Mouse (Mus musculus): ENCODE data around the gene Wdr89.

Wdr89 gene

DNA sequence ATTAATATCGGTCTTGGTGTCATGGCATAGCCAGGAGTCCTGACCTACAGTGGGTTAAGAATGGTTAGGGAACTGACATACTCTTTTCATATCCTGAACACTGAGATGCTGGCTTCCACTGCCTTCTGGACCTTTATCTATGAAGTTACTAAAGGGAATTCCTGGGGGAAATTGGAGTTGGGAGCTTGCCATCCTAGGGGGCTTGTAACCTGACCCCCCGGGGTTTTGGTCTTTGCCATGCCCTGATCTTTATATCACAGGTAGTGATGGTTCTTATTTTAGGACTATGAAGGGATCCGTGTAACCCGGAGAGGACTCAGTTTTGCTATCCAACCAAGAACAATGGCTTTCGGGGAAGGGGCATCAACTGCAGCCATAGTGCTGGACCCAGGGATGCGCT is 1.3 kb upstream of the Wdr89 start:
- DNase-seq (ENCODE audit: extremely low read depth, insufficient read length, low spot score), result no peak

DNA sequence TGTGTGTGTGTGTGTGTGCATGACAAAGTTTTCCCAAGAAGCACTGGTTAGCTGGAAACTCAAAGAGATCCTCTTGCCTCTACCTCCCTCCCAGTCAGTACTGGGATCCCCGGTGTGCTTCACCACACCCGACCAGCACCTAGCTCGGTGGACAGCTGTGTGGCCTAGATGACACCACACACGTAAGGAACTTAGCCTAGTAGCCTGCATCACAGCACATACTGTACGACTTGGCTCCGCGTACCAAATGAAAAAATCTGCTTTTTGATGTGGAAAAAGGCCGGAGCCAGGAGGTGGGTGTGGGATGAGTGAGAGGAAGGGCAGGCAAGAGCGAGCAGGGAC is 450 bp downstream of the Wdr89 start:
- no peak for DNase-seq (ENCODE audit: extremely low read depth, insufficient read length, low spot score)

- no peak for DNase-seq (ENCODE audit: extremely low read depth, insufficient read length, low spot score)
Measured at GRCm38 (mm10) chr12:75668221-75668620, 1.1 kb downstream of the Wdr89 start.

GRCm38 (mm10) chr12:75666939-75667338 is 2.4 kb downstream of the Wdr89 start:
- DNase-seq (ENCODE audit: extremely low read depth, insufficient read length, low spot score), result no peak

GRCm38 (mm10) chr12:75664516-75664810 is 4.9 kb downstream of the Wdr89 start:
- no peak for DNase-seq (ENCODE audit: extremely low read depth, insufficient read length, low spot score)

DNA sequence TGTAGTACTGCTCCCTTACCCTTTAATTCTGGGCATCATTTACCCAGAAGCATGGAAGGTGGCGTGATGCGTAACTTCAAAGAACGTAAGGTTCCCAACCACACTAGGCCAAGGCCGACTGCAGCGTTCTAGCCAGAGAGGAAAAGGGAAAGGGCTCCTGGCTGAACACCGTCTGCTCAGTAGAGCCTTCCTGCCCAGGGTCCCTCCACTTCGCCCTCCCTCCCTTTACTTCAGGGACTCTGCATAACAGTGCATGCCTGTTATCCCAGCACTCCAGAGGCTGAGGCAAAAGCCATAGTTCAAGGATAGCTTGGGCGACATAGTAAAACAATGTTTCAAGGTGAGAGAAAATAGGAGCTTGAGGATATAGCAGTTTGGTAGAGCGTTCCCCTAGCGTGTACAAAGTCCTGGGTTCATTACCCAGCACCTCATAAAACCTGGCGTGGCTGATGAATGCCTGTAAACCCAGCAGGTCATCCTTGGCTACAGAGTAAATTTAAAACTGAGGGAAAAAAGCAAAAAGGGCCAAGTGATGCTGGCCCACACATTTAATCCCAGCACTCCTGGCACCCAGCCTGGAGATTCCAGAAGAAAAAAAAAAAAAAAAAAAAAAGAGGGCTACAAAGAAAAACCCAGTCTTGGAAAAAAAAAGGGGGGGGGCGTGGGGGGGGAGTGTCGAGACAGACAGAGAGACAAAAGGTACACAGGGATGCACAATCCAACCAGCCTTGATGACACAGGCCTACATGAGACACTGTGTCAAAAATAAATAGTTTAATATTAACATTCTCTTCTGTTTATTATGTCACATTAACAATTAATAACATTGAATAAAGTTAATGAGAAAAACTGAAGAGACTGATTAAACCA is 5.5 kb downstream of the Wdr89 start:
- DNase-seq (ENCODE audit: extremely low read depth, insufficient read length, low spot score), result no peak

DNA sequence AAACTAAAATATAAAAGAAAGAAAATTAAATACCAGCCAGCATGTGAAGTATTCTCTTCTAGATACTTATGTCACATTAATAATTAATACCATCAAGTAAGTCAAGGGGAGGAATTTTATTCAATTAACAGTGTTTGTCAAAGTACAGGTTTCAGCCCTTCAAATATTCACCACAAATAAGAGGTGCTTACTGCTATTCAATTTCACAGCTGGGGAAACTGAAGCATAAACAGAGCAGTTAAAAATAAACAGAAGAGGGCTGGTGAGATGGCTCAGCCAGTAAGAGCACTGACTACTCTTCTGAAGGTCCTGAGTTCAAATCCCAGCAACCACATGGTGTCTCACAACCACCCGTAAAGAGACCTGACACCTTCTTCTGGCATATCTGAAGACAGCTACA is 7.0 kb downstream of the Wdr89 start:
- DNase-seq (ENCODE audit: extremely low read depth, insufficient read length, low spot score), result no peak

DNA sequence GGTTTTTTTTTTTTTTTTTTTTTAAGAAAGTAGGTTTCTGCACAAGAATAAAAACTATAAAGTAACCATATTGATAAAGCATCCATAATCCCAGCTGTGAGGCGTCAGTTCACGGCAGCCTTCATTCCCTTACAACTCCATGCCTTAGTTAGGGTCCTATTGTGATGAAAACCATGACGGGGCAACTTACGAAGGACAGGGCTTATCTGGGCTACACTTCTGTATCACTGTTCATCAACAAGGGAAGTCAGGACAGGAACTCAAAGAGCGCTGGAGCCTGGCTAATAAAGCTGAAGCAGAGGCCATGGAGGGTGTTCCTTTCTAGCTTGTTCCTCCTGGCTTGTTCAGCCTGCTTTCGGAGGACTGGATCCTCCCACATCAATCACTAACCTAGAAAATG is 10.9 kb downstream of the Wdr89 start:
- no peak for DNase-seq (ENCODE audit: extremely low read depth, insufficient read length, low spot score)

DNA sequence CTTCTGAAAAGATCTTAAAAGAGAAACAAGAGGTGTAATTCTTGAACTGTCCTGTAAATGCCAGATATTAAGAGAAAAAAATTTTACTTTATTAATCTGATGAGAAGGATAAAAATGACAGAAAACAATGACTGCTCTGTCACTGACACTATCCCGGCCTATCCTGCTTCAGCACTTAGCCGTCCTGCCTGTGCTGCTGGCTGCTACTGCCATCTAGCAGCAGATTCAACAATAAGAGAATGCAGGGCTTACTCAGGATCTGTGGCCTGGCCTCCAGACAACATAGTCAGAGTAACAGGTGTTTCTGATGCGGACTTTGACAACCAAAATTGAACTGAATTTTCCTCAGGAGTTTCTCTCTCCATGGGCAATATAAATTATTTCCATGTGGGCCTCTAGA is 12.8 kb downstream of the Wdr89 start:
- DNase-seq (ENCODE audit: extremely low read depth, insufficient read length, low spot score), result no peak

DNA sequence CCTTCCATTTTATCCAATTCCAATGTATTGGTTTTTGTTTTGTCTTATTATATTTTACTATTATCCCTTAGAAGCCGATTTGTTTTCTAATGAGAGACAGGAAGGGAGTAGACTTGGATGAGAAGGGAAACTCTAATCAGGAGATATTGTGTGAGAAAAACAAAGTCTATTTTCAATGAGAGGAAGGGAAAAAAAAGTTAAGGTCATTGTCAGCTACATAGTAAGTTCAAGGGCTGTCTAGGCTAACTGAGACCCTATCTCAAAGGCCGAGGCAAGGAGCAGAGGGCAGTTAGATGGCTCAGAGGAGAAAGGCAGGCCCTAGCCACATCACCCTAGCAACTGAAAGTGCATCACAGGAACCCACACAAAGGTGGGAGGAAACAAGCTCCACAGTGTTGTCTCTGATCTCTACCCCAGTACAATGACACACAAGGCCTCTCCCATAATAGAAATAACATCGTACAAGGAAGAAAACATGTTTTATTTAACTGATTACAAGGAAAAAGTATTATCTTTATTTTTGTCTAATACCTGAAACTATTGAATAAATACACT is 15.0 kb downstream of the Wdr89 start:
- no peak for DNase-seq (ENCODE audit: extremely low read depth, insufficient read length, low spot score)

DNA sequence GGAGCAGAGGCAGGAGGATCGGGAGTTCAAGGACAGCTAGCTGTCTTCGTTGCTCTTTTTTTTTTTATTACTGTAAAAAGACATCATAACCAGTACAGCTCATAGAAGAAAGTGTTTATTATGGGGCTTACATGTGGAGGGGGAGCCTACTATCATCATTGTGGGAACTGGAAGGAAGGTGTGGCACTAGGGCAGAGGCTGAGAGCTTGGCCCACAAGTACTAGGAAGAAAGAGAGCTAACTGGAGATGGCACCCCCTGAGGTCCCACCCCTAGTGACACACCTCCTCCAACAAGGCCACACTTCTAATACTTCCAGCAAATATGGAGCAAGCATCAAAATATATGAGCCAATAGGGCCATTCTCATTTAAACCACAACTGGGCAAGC is 19.6 kb downstream of the Wdr89 start:
- no peak for DNase-seq (ENCODE audit: extremely low read depth, insufficient read length, low spot score)

GRCm38 (mm10) chr12:75649058-75649705 is 20.2 kb downstream of the Wdr89 start:
- DNase-seq (ENCODE audit: extremely low read depth, insufficient read length, low spot score), result no peak

DNA sequence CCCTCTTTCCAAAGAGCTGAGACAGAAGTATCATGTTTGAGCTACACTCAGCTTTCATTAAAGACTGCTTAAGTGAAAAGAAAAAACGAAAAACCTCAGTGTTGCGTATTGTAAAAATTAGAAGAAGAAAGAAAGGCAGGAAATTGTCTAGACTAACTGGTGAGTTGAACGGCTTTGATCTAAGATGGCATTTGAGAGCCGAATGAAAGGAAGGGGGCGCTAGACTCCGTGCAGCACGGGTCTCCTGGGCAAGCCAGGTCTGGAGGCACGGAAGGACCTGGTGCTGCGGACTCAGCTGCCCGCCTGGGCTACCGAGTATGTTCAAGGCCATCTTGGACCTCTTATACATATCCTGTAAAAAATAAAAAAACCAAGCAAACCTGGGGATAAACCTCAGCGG is 21.1 kb downstream of the Wdr89 start:
- DNase-seq (ENCODE audit: extremely low read depth, insufficient read length, low spot score), result no peak

DNA sequence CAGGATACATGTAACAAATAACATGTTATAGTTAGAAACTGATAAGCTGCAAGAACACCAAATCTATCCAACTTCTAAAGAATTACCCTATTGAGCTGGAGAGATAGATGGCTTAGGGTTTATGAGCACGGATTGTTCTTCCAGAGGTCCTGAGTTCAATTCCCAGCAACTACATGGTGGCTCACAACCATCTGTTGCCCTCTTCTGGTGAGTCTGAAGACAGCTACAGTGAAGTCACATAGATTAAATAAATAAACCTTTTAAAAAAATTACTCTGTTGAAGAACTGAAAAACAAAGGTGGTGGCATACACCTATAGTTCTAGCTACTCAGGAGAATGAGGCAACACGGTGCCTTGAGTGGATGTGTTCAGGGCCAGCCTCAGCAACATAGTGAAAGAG is 21.7 kb downstream of the Wdr89 start:
- no peak for DNase-seq (ENCODE audit: extremely low read depth, insufficient read length, low spot score)

DNA sequence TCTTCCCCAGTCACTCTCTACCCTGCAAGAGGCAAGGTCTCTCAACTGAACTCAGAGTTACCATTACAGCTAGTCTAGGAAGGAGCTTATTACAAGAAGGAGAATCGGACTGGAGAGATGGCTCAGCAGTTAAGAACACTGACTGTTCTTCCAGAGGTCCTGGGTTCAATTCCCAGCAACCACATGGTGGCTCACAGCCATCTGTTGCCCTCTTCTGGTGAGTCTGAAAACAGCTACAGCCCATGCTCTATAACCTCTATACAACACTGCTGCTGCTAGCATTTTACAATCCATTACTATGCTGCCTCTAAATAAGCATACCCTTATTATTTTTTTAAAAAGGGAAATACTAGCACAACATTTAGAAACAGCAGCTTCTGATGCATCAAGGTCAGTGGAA is 23.6 kb downstream of the Wdr89 start:
- DNase-seq (ENCODE audit: extremely low read depth, insufficient read length, low spot score), result no peak

DNA sequence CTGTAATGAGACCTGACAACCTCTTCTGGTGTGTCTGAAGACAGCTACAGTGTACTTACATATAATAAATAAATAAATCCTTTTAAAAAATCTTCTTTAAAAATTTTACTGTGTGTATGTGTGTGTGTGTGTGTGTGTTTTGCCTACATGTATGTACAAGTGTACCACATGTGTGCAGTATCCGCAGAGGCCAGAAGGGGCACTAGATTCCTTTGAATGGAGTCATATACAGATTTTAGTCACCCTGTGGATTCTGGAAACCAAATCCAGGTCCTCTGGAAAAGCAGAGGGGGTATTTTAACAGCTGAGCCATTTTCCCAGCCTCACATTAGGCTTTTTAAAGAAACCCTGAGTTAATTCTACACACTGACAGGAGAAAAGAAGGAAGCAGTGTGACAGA is 27.6 kb downstream of the Wdr89 start:
- DNase-seq (ENCODE audit: extremely low read depth, insufficient read length, low spot score), result no peak

- no peak for DNase-seq (ENCODE audit: extremely low read depth, insufficient read length, low spot score)
Measured at GRCm38 (mm10) chr12:75638345-75638744, 31.0 kb downstream of the Wdr89 start.

DNA sequence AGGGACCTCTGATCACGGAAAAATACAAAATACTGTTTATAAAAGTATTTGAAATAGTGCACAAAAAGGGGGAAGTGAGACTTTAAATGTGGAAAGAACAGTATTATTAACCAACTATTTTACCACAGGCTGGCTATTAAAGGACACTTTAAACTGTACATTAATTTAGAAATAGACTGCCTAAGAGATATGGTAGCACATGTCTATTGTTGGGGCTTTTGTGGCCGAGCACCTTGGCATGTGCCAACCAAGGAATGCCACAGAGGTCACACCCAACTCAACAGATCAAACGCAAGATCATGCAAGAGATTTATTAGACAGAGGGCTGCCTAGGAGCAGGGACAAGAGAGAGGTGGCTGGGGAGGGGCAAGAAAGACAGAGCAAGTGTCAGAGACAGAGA is 32.2 kb downstream of the Wdr89 start:
- DNase-seq (ENCODE audit: extremely low read depth, insufficient read length, low spot score), result no peak

GRCm38 (mm10) chr12:75635771-75636430 is 33.4 kb downstream of the Wdr89 start:
- DNase-seq (ENCODE audit: extremely low read depth, insufficient read length, low spot score), result no peak

DNA sequence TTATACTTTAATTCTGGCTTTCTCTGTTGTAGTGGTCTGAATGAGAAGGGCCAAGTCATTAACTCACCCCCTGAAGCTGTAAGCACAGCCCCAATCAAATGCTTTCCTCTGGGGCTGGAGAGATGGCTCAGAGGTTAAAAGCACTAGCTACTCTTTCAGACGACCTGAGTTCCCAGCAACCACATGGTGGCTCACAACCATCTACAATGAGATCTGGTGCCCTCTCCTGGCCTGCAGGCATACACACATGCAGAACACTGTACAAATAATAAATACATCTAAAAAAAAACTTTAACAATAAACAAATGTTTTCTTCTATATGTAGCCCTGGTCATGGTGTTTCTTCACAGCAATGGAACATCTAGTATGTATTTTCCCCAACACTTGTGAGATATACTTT is 39.7 kb downstream of the Wdr89 start:
- no peak for DNase-seq (ENCODE audit: extremely low read depth, insufficient read length, low spot score)

GRCm38 (mm10) chr12:75623292-75623691 is 46.0 kb downstream of the Wdr89 start:
- DNase-seq (ENCODE audit: extremely low read depth, insufficient read length, low spot score), result no peak

DNA sequence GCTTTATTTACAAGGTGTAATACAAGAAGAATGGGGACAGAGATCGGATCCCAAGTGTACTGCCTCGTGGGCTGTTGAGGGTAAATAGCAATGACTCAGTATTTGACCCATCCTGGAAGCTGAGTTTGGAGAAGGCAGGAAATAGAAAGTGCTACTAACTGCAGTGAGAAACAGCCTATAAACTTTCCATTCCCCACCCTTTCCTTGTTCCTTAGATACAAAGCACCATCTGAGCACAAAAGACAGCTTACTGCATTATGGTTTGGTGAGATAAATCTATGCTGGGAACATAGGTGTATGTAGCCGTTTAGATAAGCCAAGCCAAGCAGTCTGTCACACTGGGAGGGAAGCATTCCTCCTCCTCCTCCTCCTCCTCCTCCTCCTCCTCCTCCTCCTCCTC is 46.5 kb downstream of the Wdr89 start:
- no peak for DNase-seq (ENCODE audit: extremely low read depth, insufficient read length, low spot score)

All from 3134 (cell line).